Mouse (Mus musculus) stomach, embryonic 16.5 days (tissue): ENCODE data around the gene Ccs. TPM values are rescaled to one million over a fixed set of nuclear protein-coding genes. Genes with fewer than 3 reads are reported as not detected.
"Not testable (repeated sequence)": the region's sequence is repeated elsewhere in the genome, so short reads cannot be mapped to it uniquely, and the experiment has no call there.

Source experiments
- ATAC-seq: fragments of 200-750 bp; cut with Nextera tagmentation; 2 replicates; pipeline ENCODE4 v1.8.0; 2017; ENCODE audit warnings: moderate number of reproducible peaks, moderate TSS enrichment; ENCODE audit not compliant: insufficient read depth, low FRiP score
- H3K27ac ChIP-seq: fragments of 300-500 bp; sonication (generic); 2 replicates; pipeline ENCODE4 v1.5.1; 2014; ENCODE audit warnings: low read length
- H3K27me3 ChIP-seq: fragments of 300-500 bp; sonication (generic); 2 replicates; pipeline ENCODE4 v1.6.1; 2014; ENCODE audit warnings: low read length, control low read depth, mixed read lengths; ENCODE audit not compliant: control insufficient read depth, insufficient read depth
- H3K36me3 ChIP-seq: fragments of 300-500 bp; sonication (generic); 2 replicates; pipeline ENCODE4 v1.6.1; 2014; ENCODE audit warnings: low read length; ENCODE audit not compliant: control insufficient read depth, insufficient read depth
- H3K4me1 ChIP-seq: fragments of 300-500 bp; sonication (generic); 2 replicates; pipeline ENCODE4 v1.6.1; 2014; ENCODE audit warnings: low read length, control low read depth, mixed read lengths; ENCODE audit not compliant: control insufficient read depth, insufficient read depth
- H3K4me2 ChIP-seq: fragments of 300-500 bp; sonication (generic); 2 replicates; pipeline ENCODE4 v1.6.1; 2014; ENCODE audit warnings: low read depth, low read length, mixed read lengths
- H3K4me3 ChIP-seq: fragments of 300-500 bp; sonication (generic); replicated peaks from 2 replicates; pipeline ENCODE4 v1.5.1; 2014; ENCODE audit warnings: mild to moderate bottlenecking, low read length
- H3K9ac ChIP-seq: fragments of 300-500 bp; sonication (generic); 2 replicates; pipeline ENCODE4 v1.6.1; 2014; ENCODE audit warnings: low read length
- H3K9me3 ChIP-seq: fragments of 300-500 bp; sonication (generic); replicated peaks from 2 replicates; pipeline ENCODE4 v1.6.1; 2016; ENCODE audit warnings: low read length, control low read depth; ENCODE audit not compliant: control insufficient read depth
- WGBS: fragments of 180-500 bp; shearing (Covaris S2); extraction: QIAGEN DNeasy Blood & Tissue Kit; methylation state at CpG from one replicate; pipeline ENCODE4 v1.1.7; 2014; 5-methylcytosine and 5-hydroxymethylcytosine counted together
- polyA plus RNA-seq: library from polyadenylated mRNA; unstranded; fragments of >200 nt; fragmentation: Nextera tagmentation; extraction: Ambion mirVana; gene quantifications from 2 replicates; pipeline ENCODE4 v1.2.1, GENCODE M21; 2015

Ccs gene
- polyA plus RNA-seq: 56.6 and 60.3 TPM in 2 replicates

- H3K4me3 ChIP-seq: peak within 1 kb of the TSS; percentile 69
- peak within 1 kb of the TSS; percentile 86 for H3K9ac ChIP-seq
- peaks cover 17% of the 10 kb centered on the region for H3K27me3 ChIP-seq
- ATAC-seq: peak; percentile 98
- under 1% methylated on average over 25 of the region's 25 CpGs for WGBS
- peaks cover 12% of the 10 kb centered on the region for H3K4me1 ChIP-seq
- H3K9me3 ChIP-seq: no peaks in the 10 kb centered on the region
- peak within 1 kb of the TSS; percentile 95 for H3K4me2 ChIP-seq
- H3K36me3 ChIP-seq: no peaks in the 10 kb centered on the region
- peak within 1 kb of the TSS; percentile 61; the same call in 1 of the 2 replicates for H3K27ac ChIP-seq
Measured at GRCm38 (mm10) chr19:4839149-4839548, at the start of gene Ccs, which contains the start of gene Ccdc87. Ccs (minus strand) TSS chr19:4839332. Ccdc87 (plus strand) TSS chr19:4839366.

- no peaks in the 10 kb centered on the region for H3K36me3 ChIP-seq
- ATAC-seq: no peak
- H3K9me3 ChIP-seq: no peaks in the 10 kb centered on the region
- H3K27ac ChIP-seq: no peak overlapping the region
- H3K4me3 ChIP-seq: no peak overlapping the region
- no peak overlapping the region for H3K9ac ChIP-seq
- H3K4me1 ChIP-seq: peaks cover 4% of the 10 kb centered on the region
- 79% methylated on average over 4 of the region's 4 CpGs for WGBS
- no peak overlapping the region for H3K4me2 ChIP-seq
- H3K27me3 ChIP-seq: no peaks in the 10 kb centered on the region
Measured at GRCm38 (mm10) chr19:4883961-4884360, 44.8 kb upstream of the Ccs start.

- H3K27me3 ChIP-seq: no peaks in the 10 kb centered on the region
- peaks cover 4% of the 10 kb centered on the region for H3K4me1 ChIP-seq
- H3K9ac ChIP-seq: peak overlapping the region; percentile 95
- no peaks in the 10 kb centered on the region for H3K36me3 ChIP-seq
- H3K4me3 ChIP-seq: peak overlapping the region; percentile 98
- no peak overlapping the region for H3K27ac ChIP-seq
- no peak for ATAC-seq
- H3K4me2 ChIP-seq: peak overlapping the region; percentile 93
- H3K9me3 ChIP-seq: no peaks in the 10 kb centered on the region
- 63% methylated on average over 10 of the region's 10 CpGs for WGBS
Measured at GRCm38 (mm10) chr19:4879324-4879703, 40.2 kb upstream of the Ccs start.

GRCm38 (mm10) chr19:4878405-4879323, 39.5 kb upstream of the Ccs start, which contains the start of gene Zdhhc24:
Zdhhc24 (plus strand) TSS chr19:4878668.
- peak within 1 kb of the TSS; percentile 93 for H3K4me2 ChIP-seq
- peak within 1 kb of the TSS; percentile 56 for H3K27ac ChIP-seq
- H3K9me3 ChIP-seq: no peaks in the 10 kb centered on the region
- under 1% methylated on average over 52 of the region's 52 CpGs for WGBS
- ATAC-seq: peak; percentile 97
- peak within 1 kb of the TSS; percentile 98 for H3K4me3 ChIP-seq
- peak within 1 kb of the TSS; percentile 95 for H3K9ac ChIP-seq
- peaks cover 4% of the 10 kb centered on the region for H3K4me1 ChIP-seq
- no peaks in the 10 kb centered on the region for H3K36me3 ChIP-seq
- H3K27me3 ChIP-seq: no peaks in the 10 kb centered on the region

GRCm38 (mm10) chr19:4877785-4878184, 38.7 kb upstream of the Ccs start, which contains the start of gene Actn3:
Actn3 (minus strand) TSS chr19:4877909.
- Histone ChIP-seq H3K27me3 (no peaks in the 10 kb centered on the region), H3K27ac (peak within 1 kb of the TSS; percentile 56), H3K36me3 (no peaks in the 10 kb centered on the region), H3K4me1 (peaks cover 4% of the 10 kb centered on the region), H3K9ac (peak within 1 kb of the TSS; percentile 95), H3K9me3 (no peaks in the 10 kb centered on the region), H3K4me2 (peak within 1 kb of the TSS; percentile 93), H3K4me3 (peak within 1 kb of the TSS; percentile 98)
- 4% methylated on average over 17 of the region's 17 CpGs for WGBS
- ATAC-seq: peak; percentile 47; the same call in 1 of the 2 replicates

GRCm38 (mm10) chr19:4876755-4877154, 37.6 kb upstream of the Ccs start:
- 70% methylated on average over 3 of the region's 3 CpGs for WGBS
- no peak for ATAC-seq
- no peak overlapping the region for H3K4me2 ChIP-seq
- no peaks in the 10 kb centered on the region for H3K27me3 ChIP-seq
- peaks cover 4% of the 10 kb centered on the region for H3K4me1 ChIP-seq
- H3K36me3 ChIP-seq: no peaks in the 10 kb centered on the region
- H3K9me3 ChIP-seq: no peaks in the 10 kb centered on the region
- H3K27ac ChIP-seq: no peak overlapping the region
- no peak overlapping the region for H3K9ac ChIP-seq
- no peak overlapping the region for H3K4me3 ChIP-seq

DNA sequence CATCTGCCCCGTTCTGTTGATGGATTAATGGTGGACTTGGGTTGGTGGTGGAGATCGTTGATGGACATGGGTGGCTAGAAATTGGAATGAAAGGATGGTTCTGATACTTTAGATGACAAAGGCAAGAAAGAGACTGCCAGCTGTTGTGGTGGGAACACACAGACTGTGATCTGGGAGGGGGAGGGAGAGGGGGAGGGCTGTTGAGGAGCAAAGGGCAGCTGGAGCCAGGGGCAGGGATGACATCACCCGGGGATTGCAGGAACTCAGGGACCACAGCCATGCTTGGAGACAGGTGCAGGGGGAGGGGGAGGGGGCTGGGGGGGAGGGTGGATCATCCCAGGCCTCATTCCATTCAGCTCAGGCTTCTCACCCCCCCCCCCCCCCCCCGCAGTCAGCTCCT, 37.1 kb upstream of the Ccs start:
- Histone ChIP-seq H3K4me2 (no peak overlapping the region), H3K36me3 (no peaks in the 10 kb centered on the region), H3K9ac (no peak overlapping the region), H3K4me1 (peaks cover 4% of the 10 kb centered on the region), H3K4me3 (no peak overlapping the region), H3K27ac (no peak overlapping the region), H3K9me3 (no peaks in the 10 kb centered on the region), H3K27me3 (no peaks in the 10 kb centered on the region)
- no peak for ATAC-seq
- 55% methylated on average over 4 of the region's 4 CpGs for WGBS

- not testable (repeated sequence) for H3K4me3 ChIP-seq, H3K36me3 ChIP-seq, H3K9ac ChIP-seq, H3K4me2 ChIP-seq, H3K9me3 ChIP-seq, ATAC-seq, H3K27me3 ChIP-seq, H3K27ac ChIP-seq, H3K4me1 ChIP-seq
- WGBS: 94% methylated on average over 1 of the region's 1 CpGs
Measured at GRCm38 (mm10) chr19:4874613-4875012, 35.5 kb upstream of the Ccs start.

- no peak overlapping the region; the same call in 1 of the 2 replicates for H3K4me3 ChIP-seq
- H3K36me3 ChIP-seq: no peaks in the 10 kb centered on the region
- no peak overlapping the region for H3K27ac ChIP-seq
- H3K9me3 ChIP-seq: no peaks in the 10 kb centered on the region
- 3% methylated on average over 17 of the region's 17 CpGs for WGBS
- peak overlapping the region; percentile 52; the same call in 1 of the 2 replicates for H3K9ac ChIP-seq
- no peaks in the 10 kb centered on the region for H3K27me3 ChIP-seq
- H3K4me2 ChIP-seq: peak overlapping the region; percentile 37; the same call in 1 of the 2 replicates
- peaks cover 6% of the 10 kb centered on the region for H3K4me1 ChIP-seq
- ATAC-seq: no peak
Measured at GRCm38 (mm10) chr19:4865147-4865546, 26.0 kb upstream of the Ccs start.
